Mouse (Mus musculus) adipocyte (in vitro differentiated cells): Measurements from ENCODE around the gene Nxph4.

ENCODE experiments used
- DNase-seq: peaks from one replicate; pipeline ENCODE4 v3.0.0-alpha.2; 2016; ENCODE audit warnings: low spot score

Nxph4 gene

DNA sequence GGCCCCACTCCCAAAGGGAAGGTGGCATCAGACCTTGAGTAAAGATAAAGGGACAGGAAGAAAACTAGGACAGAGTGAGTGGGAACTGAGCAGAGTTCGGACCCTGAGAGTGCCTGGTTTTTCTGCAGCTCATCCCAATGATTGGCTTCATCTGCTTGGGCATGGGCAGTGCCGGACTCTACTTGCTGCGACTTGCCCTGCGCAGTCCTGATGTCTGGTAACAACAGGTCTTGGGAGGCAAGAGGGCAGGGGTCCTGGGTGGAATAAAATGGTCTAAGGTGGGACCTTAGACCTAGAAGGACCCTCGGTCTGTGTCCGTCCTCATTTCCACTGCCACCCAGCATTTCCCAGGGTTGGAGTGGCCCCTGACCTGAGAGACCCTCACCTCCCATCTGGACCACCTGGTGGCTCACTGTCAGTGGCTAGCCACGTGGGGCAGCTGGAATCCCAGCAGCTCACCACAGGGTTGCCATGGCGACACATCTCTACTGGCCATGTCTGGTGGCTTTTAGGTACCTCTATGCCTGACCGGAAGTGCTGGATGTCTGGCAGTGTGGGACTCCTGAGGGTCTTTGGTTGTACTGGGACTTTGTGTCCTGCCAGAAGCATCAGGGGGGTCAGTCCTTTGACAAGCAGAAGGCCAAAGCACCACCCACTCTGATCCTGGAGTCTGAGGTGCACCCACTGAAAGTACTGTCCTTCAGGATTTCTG is 18.9 kb downstream of the Nxph4 start:
- DNase-seq, result no peak

DNA sequence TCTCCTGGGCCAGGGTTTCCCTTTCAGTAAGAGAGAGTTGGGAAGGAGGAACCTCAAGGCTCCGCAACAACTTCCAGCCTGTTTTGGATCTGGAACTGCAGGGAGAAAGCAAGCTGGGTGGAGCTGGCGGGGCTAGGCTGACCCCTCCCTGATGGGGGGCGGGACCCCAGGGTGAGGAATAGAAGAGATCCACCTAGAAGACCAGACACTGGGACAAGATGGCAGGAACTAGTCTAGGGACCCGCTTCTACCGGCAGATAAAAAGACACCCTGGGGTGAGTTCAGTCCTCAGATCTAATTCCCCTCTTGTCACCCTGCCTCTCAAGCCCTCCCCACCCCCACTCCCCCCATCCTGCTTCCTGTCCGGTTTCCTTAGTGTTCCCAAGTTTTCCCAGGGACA is 19.6 kb downstream of the Nxph4 start, which contains the start of gene Ndufa4l2:
Gene Ndufa4l2, plus strand, starts transcription at position 204 of the 400 bp plus-strand sequence.
- DNase-seq, result no peak

DNA sequence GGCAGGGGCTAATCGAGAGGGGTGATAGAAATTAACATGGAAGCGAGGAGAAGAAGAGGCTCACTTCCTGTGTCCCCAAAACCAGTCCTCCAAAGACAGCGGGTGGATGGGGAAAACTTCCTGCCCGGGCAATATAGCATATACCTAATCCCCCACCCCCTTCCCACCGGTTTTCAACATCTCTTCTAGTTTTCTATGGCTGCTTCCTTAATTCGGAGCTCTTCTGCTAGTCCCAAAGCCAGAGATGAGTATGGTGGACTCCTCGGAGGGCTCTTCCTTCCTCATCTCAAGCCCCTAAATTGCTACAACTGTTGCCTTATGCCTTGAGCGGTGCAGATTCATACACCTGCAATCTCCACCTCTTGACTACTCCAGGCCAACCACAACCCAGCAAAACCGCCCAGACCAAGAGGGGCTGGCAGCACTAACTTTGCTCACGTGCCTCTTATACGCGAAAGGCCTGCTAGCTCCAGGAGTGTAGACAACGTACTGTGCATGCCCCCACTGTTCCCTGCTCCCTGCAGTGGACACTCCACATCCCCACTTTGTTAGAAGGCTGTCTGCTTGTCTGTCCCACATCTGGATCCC is 20.2 kb downstream of the Nxph4 start:
- DNase-seq, result no peak

DNA sequence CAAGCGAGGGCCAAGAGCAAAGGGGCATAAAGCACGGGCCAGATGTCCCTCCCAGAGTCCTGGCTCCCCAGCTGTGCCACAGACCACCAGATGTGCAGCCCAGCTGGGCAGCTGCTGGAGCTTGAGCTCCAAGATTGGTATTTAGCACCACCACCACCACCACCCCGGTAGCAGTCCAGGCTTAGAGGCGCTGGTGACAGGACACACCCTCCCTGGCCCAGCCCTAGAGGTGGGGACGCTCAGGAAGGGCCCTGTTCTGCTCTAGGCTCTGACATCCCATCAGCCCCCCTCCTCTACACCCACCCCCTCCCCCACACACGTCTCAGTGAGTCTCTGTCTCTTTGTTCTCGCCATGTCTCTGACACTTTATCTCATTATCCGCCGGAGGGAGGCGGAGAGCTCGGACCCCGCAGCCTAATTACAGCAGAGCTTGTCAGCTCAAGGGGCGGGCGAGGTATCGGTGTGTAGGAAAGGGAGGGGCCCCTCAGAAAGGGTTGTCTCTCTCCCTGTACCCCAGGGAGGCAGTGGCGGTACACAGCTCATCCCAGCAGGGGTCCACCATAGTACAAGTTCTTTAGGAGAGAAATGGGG is 20.8 kb downstream of the Nxph4 start:
- no peak for DNase-seq

DNA sequence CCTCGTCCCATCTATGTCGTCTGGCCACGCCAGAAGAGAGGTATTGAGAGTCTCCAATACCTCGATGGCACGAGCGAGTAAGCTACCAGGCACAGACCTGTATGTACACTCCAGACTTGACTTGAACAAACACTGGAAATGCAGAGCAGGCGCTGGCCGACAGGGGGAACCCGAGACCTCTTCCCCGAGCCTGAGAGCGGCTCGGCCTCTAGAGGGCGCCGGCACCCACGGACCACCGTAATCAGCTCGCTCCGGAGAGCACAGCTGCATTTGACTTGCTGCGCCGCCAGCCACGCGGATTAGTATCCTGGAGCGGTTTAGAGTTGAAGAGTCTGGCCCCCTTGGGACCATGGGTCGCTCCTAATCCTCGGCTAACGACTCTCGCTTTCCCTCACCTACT is 21.5 kb downstream of the Nxph4 start:
- DNase-seq, result peak; percentile 88

DNA sequence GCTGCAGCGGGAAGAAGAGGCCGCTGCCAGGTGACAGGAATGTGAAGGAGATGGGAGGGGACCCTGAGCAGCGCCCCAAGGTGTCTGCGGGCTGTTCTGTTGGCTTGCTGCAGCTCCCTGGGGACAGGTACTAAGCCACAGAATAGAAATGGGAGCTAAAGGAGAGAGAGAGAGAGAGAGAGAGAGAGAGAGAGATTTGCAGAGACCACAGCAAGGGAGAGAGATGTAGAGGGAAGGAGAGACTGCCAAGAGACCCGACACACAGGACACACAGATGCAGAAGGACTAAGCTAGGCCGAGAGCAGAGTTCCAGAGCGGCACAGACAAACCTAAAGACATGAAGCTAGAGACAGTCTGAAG is 22.1 kb downstream of the Nxph4 start:
- DNase-seq, result no peak

DNA sequence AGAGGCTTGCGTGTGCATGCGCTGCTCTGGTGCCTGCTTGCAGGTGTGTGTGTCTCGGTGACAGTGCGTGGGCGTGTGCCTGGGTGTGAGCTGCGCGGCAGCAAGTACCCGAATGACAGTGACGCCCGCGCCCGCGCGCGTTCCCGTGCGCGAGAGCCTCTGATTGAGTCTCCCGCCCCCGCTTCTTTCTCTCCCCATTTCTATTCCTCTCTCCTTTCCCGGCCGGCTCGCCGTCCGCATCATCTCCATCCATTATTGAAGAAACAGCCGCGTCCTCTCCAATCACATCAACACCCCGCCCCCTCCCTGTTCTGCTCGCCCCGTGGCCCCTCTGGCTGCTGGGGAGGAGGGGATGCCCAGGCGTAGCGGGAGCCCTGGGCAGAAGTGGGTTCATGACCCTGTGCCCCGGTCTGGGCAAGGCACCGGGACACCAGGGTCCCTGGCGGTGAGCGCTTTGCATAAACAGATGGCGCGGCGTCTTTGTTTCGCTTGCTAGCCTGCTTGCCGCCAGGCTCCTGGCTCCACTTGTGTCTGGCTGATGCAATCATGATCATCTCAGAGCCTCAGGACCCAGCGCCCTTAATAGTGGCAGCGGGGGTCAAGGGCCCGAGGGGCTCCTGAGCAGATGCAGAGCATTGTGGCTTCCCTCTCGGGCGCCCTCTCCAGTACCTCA is 22.6 kb downstream of the Nxph4 start:
- no peak for DNase-seq

DNA sequence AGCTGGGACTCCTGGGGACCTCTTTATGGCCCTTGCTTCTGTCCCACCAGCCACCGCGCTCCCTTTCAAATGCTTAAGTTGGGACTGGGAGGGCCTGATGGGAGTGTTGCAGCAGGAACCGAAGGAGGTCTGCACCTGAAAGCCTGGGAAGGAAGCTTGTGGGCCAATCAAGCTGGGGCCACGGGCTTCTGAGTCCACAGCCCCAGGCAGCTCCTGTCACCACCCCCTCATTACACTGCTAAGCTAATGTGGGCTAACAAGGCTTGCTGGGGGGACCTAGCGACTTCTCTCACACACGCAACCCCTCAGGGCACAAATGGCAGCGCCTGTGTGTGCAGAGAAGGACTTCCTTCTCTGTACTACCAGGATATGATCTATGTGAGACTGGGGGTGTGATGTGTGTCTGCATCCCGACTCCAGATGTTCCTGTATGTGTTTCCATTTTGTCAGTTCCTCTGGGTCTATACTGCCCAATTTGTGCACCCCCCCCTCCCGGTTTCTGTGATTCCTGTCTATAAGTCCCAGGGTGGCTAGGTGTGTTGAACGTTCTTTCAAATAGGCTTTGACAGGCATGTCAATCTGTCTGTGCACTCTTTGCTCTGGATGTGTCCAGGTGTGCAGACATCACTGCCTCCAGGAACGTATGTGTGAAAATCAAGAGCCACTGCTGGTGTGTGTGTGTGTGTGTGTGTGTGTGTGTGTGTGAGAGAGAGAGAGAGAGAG is 23.3 kb downstream of the Nxph4 start:
- no peak for DNase-seq

DNA sequence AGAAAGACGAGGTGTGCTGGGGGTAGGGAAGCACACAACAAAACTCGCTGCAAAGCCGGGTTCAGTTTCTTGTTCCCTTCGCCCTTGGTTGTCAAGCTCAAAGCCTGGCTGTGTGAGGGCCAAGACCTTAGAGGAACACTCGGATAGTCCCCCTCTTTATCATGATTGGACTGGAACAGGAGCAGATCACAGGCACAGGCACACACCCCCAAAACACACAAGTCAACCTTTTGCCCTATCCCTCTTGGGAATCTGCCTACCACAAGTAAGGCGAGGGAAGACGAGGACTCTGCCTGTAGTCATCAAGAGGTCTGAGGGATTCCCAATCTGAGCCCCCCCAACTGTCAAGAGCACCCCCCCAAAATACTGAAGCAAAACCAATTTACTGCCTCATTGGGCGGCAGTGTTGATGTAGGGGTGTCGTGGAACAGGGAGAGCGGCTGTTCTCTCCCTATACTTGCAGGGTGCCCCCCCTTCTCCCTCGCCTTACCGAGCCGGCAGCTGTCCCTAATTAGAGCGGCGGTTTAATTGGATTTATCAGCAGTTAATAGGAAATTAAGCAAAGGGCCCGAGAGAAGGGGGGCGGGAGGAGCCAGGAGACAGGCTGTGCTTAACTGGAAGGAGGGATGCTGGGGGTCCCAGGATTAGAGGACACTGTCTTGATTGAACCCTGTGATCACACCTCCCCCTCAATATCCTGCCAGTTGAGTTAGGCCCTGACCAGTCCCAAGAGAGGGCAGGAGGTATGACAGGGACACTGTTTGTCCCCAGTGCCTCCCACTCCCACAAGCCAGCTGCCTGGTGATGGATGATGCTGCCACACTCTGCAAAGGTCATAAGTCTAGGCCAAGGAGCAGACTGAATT is 24.3 kb downstream of the Nxph4 start:
- DNase-seq, result no peak

DNA sequence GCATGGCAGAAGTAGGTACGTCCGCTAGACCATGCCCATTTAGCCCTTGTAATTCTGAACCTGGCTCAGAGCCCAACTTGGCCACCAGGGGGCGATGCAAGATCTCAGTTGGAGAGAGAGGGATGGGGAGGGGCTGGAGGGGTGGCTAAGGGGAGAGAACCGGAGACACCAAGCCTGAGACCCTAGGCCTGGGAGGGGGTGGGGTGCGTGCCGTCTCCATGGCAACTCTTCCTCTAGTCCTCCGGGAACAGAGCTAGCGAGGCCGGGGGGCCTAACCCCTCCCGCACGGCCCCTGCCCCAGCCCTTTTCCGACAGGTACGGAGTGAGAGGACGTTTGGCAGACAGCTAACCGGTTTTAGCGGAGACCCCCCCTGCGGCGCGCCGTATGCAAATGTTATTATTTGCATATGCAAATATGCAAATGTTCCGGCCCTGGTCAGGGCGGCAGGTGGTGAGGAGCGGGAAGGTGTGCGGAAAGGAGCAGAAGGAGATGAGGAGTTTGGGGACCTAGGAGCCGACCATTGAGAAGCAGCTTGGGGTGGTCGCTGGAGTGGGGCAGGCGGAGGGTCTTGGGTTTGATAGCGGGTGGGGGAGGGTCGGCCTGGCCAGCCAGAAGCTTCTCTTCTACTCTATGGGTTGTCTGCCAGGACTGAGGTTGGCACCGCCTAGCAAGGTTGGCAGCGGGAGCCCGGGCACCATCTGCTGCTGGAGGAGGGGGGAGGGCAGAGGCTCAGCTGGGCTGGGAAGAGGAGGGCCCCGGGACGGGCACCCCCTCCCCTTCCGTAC is 25.1 kb downstream of the Nxph4 start:
- peak; percentile 35 for DNase-seq

DNA sequence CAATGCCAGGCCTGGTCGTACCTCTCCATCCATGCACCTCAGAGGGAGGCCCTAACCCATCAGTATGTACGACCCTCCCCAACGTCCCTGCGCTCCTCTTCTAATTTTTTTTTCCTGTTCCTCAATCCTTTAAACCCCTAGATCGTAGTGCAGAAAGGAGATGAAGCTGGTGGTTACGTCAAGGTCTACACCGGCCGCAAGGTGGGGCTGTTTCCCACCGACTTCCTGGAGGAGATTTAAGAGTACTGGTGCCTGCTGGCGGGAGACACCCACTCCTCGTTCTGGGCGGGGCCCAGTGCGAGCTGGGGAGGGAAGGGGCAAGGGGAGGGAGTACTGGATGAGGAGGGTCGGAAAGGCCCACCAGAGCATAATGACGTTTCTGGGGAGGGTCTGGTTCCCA is 26.1 kb downstream of the Nxph4 start:
- no peak for DNase-seq

DNA sequence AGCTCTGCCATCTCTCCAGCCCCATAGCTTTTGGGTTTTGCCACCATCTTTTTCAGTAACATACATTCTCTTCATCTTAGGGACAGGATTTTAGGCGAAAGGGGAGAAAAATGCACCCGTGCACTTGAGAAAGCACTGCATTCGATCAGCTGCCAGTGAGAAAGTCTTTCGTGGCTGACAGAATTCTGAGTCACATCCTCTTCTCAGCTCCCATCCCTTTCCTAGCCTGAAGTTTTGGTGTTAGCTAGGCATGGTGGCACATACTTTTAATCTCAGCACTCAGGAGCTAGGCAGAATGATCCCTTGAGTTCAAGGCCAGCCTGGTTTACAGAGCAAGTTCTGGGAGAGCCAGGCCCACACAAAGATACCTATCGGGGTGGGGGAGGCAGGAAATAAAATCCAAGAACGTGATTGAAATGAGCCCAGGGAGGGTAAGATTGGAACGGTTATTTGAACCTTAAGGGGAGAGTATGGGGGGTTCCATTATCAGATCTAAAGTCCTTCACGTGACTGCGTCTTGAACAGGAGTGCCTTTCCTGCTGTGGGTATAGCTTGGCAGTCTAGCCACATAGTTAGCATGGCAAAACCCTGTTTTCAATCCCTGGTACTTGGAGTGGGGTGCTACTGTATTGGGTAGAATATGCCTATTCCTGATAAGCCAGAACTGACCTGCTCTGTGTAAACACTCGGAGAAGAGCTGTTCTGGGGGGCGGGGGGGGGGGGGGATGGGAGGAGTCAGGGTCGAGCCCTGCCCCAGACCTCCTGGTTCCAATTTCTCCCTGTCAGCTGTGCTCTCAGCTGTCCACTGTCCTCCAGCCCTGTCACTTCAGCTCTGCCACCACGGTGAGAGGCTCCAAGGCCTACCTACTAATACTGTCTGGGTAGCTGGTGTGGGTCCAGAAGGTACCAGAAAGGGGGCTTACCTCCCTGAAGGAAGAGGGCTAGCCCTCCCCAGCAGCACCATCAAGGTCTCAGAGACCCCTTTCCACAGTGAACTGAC is 33.2 kb downstream of the Nxph4 start, which contains the start of gene Stac3:
Gene Stac3, plus strand, starts transcription at position 793 of the 1,000 bp plus-strand sequence.
- no peak for DNase-seq

DNA sequence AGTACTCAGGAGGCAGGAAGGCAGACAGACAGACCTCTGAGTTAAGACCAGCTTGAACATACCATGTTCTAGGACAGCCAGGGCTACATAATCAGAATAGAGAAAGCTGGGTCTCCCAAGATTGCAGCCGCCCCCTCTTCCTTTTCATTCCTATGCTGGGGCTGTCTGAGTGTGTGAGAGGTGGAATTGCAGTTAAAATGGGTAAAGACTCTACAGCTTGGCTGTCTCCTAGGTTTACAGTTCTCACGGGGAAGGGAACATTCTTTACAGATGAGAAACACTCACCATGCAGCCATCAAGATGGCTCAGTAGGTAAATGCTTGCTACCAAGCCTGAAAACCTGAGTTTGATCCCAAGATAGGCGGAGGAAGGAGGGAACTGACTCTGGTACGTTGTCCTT is 34.3 kb downstream of the Nxph4 start:
- DNase-seq, result no peak

DNA sequence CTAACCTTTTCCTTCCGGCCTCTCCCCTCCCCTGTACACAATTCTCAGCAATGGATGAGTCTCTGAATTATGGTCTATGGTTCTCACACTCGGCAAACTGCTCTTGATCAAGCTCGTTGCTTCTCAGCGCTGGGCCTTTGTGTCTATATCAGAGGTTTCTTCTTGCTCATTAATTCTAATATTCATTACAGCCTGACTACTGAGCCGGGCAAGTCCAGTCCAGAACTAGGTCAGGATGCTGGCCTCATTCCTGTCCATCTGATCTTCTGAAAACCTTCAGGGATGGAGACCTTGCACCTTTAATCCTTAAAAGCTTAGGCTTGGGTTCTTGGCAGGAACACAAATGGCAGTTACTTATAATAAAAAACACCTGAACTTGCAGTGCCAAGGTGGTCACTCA is 34.8 kb downstream of the Nxph4 start:
- no peak for DNase-seq

DNA sequence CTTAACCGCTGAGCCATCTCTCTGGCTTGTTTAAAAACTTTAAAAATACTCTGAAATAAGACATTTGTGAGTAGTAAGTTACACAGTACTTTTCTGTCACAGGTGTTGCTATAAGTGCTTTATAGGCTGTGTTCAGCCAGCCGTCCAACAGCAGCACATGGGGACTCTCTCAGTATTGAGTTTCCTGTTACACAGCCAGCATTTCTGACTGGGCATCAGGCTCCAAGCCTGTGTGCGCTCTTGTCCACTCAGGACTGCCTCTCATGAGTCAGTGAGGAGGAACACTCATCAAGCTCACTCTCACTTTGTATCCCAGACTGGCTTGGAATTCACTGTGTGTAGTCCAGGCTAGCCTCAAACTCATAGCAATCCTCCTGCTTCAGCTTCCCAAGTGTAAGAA is 38.2 kb downstream of the Nxph4 start:
- no peak for DNase-seq

DNA sequence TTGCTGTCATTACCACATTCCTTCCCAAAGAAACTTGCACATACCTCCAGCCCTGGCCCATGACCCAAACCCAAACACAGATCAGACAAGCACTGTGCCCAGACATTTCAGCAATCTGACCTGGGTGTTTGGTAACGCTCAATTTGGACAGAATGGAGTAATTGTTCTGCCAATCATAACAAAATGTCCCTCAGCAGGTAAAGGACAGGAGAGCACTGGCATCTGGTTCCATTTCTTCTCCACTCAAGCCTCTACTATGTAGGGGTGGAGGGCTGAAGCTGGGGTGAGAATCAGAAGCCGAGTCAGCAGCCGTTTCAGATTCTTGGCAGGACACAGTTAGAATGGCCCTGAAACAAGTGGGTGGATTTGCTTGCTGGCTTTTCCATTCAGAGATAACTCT is 42.2 kb downstream of the Nxph4 start:
- peak; percentile 24 for DNase-seq

DNA sequence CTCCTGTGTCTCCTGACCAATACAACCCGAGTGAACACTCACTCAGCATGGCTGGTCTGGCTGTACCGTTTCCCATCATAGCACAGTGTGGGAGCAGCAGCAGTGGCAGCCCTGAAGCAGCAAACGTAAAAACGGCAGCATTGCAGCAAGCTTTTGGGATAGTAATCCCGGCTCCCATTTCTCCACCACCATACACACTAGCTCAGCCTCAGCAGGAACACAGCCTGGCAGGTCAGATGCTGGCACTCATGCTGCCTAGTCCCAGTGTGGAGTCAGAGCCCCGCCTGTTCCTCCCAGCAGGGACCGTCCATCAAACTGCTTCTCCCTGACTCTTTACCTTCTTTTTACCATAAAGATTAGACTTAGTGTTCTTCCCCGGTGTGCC is 43.2 kb downstream of the Nxph4 start:
- DNase-seq, result no peak

DNA sequence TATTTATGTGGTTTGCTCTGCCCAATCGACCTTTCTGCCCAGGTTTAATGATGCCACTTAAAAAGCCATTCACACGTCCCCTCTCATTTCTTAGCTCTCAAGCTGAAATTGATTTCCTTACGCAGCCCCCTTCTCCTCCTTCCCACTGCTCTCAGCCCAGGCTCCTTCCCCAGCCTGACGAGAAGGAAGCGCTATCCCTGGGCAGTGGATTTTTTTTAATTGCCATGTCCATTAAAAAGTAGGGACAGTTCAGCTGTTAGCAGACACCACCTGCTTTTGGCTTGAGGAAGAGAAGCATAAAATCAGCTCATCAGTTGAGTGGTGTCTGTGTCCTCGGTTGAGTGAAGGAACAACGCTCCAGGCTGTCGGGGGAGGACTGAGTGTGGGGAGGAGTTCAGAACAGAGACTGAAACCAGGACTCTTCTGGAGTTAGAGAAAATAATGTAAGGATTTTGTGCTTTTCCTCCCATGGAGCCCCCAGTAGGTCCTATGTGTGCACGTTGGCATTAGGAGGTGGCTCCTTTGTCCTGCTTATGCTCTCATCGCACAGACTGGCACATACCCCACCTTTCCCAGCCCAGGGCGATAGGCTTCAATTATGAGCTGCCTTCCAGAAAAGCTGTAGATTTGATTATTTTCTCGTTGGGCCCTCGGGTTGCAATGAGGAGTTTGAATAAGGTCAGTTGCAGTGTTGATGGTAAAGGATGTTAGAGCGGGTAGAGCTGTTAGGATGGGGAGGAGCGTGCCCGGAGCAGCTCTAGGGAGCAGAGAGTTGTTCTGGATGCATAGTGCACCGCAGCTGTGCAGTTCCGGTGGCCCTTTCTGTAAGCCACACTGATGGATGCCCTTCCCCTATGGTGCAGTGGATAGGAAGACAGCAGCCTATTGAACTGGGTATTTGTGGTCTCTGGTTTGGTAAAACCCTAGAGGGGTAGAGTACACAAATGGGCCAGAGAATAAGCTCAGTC is 43.9 kb downstream of the Nxph4 start:
- no peak for DNase-seq
